In genomic region chr8:124732828-124733227, GRCm38 (mm10) we compare ENCODE assay signal across 19 mouse cellular contexts. TPM values are rescaled to one million over a fixed set of nuclear protein-coding genes. Genes with fewer than 3 reads are reported as not detected.
DNase-seq lines count a peak whose midpoint lies in the region; ATAC-seq and TF ChIP-seq lines count a peak whose summit lies in the region.
"Had no signal": no experiment of that assay in that cellular context is flagged by ENCODE, and none has a peak within 500 bp of the region (broad histone marks: within the 10 kb centered on the region; RNA-seq: fewer than 3 reads in every experiment).

No protein-coding gene starts in this region.

- peak; percentile 19; the same call in 1 of the 2 replicates for ATAC-seq in hindbrain, postnatal 0 days
- ATAC-seq in hindbrain, embryonic 14.5 days (ENCODE audit: low FRiP score): no peak
- peak; percentile 79 for ATAC-seq in granulocyte monocyte progenitor cell, adult 5-6 weeks (replicated peaks; ENCODE audit: poor library complexity, severe bottlenecking)
- ATAC-seq in megakaryocyte progenitor cell, adult 5-6 weeks (replicated peaks; ENCODE audit: poor library complexity): peak; percentile 80
- ATAC-seq: activated CD4-positive, CD25-positive, alpha-beta regulatory T cell, adult 4 months; forebrain, embryonic 15.5 days; Patski had no signal

- no peak for DNase-seq in hindbrain, postnatal 0 days (ENCODE audit: low spot score)
- no peak for DNase-seq in hindbrain, embryonic 14.5 days (ENCODE audit: low spot score)
- DNase-seq in layer of hippocampus, postnatal 10 days (ENCODE audit: low spot score in 2 of 2): no peak
- no peak for DNase-seq in urinary bladder, postnatal 25 days (ENCODE audit: low spot score)
- DNase-seq: cerebellum, adult 2 months; embryo, embryonic 11 days; gastrocnemius, postnatal 14 days; heart, postnatal 4 days had no signal

- H3K27me3 ChIP-seq in hindbrain, postnatal 0 days (ENCODE audit: insufficient read depth, low read length): no peaks in the 10 kb centered on the region
- H3K27me3 ChIP-seq in hindbrain, embryonic 14.5 days (ENCODE audit: control insufficient read depth, insufficient read depth, low read length): no peaks in the 10 kb centered on the region
- H3K27me3 ChIP-seq: CH12.LX; embryonic facial prominence, embryonic 15.5 days; forebrain, embryonic 15.5 days; heart, embryonic 13.5 days; hindbrain, embryonic 13.5 days; Patski had no signal

- no peak for TF ChIP-seq CTCF in hindbrain, postnatal 0 days (IDR thresholded peaks at IDR 0.05; ENCODE audit: low read depth)

- H3K9me3 ChIP-seq in hindbrain, postnatal 0 days (ENCODE audit: low read length): no peaks in the 10 kb centered on the region
- no peaks in the 10 kb centered on the region for H3K9me3 ChIP-seq in hindbrain, embryonic 14.5 days (ENCODE audit: control insufficient read depth, low read length)
- H3K9me3 ChIP-seq: embryonic facial prominence, embryonic 15.5 days; forebrain, embryonic 15.5 days; heart, embryonic 13.5 days; hindbrain, embryonic 13.5 days had no signal

- H3K4me1 ChIP-seq in hindbrain, postnatal 0 days (ENCODE audit: insufficient read depth, low read length): no peaks in the 10 kb centered on the region
- no peaks in the 10 kb centered on the region for H3K4me1 ChIP-seq in hindbrain, embryonic 14.5 days (replicated peaks; ENCODE audit: control insufficient read depth, insufficient read depth, low read length)
- no peaks in the 10 kb centered on the region for H3K4me1 ChIP-seq in brown adipose tissue, adult 24 weeks (ENCODE audit: control insufficient read depth, insufficient read depth, insufficient read length, low read length)
- H3K4me1 ChIP-seq: embryonic facial prominence, embryonic 15.5 days; forebrain, embryonic 15.5 days; hindbrain, embryonic 13.5 days had no signal

- H3K36me3 ChIP-seq in hindbrain, postnatal 0 days (ENCODE audit: insufficient read depth, low read length): peaks cover 63% of the 10 kb centered on the region
- peaks cover 74% of the 10 kb centered on the region for H3K36me3 ChIP-seq in hindbrain, embryonic 14.5 days (replicated peaks; ENCODE audit: control insufficient read depth, insufficient read depth)

- H3K4me3 ChIP-seq in hindbrain, postnatal 0 days (ENCODE audit: low read length): no peak overlapping the region
- no peak overlapping the region for H3K4me3 ChIP-seq in hindbrain, embryonic 14.5 days (replicated peaks; ENCODE audit: low read length)
- peak overlapping the region; percentile 24 for H3K4me3 ChIP-seq in brown adipose tissue, adult 24 weeks (ENCODE audit: insufficient read depth, low read depth, low read length)
- H3K4me3 ChIP-seq: embryonic facial prominence, embryonic 15.5 days; erythroblast, embryonic 14.5 days; forebrain, embryonic 15.5 days; heart, embryonic 13.5 days; hindbrain, embryonic 13.5 days had no signal

- no peak overlapping the region for H3K4me2 ChIP-seq in hindbrain, postnatal 0 days (ENCODE audit: low read depth, low read length)
- no peak overlapping the region for H3K4me2 ChIP-seq in hindbrain, embryonic 14.5 days (replicated peaks)
- H3K4me2 ChIP-seq: embryonic facial prominence, embryonic 15.5 days; forebrain, embryonic 15.5 days; heart, embryonic 13.5 days; hindbrain, embryonic 13.5 days had no signal

- no peak overlapping the region for H3K9ac ChIP-seq in hindbrain, postnatal 0 days (replicated peaks; ENCODE audit: low read length)
- H3K9ac ChIP-seq in hindbrain, embryonic 14.5 days: no peak overlapping the region
- H3K9ac ChIP-seq: embryonic facial prominence, embryonic 15.5 days; forebrain, embryonic 15.5 days; heart, embryonic 13.5 days; hindbrain, embryonic 13.5 days had no signal

- no peak overlapping the region for H3K27ac ChIP-seq in hindbrain, postnatal 0 days
- H3K27ac ChIP-seq in hindbrain, embryonic 14.5 days: no peak overlapping the region
- peak overlapping the region; percentile 89 for H3K27ac ChIP-seq in brown adipose tissue, adult 24 weeks (replicated peaks; ENCODE audit: low read depth, low read length)
- H3K27ac ChIP-seq: embryonic facial prominence, embryonic 15.5 days; forebrain, embryonic 15.5 days; heart, embryonic 13.5 days; hindbrain, embryonic 13.5 days had no signal

- WGBS in hindbrain, postnatal 0 days: 92% methylated on average over 8 of the region's 8 CpGs
- 91% methylated on average over 8 of the region's 8 CpGs for WGBS in hindbrain, embryonic 14.5 days

RNA-seq across cellular contexts. Expression of gene Arv1, which starts 10.9 kb away (rescaled TPM):
- total RNA-seq in hindbrain, postnatal 0 days (2014; rRNA removed): 11.1 and 17.5 TPM in 2 replicates
- 31.5 and 33.5 TPM in 2 replicates for polyA plus RNA-seq in hindbrain, postnatal 0 days (2015; fragmentation: Nextera tagmentation; extraction: Ambion mirVana)
- 32.0 and 32.7 TPM in 2 replicates for polyA plus RNA-seq in hindbrain, embryonic 14.5 days (2014; fragmentation: Nextera tagmentation; extraction: Ambion mirVana)
- 5.6 and 9.2 TPM in 2 replicates for polyA plus RNA-seq in brown adipose tissue, adult 24 weeks (2012; ENCODE audit: insufficient read depth, insufficient read length, missing spikeins)
- 7.8 and 18.3 TPM in 2 replicates for total RNA-seq in granulocyte monocyte progenitor cell, adult 5-6 weeks (2014; fragmentation: Nextera tagmentation)
- total RNA-seq in granulocyte monocyte progenitor cell, adult 5-6 weeks (2017): 5.4 and 5.7 TPM in 2 replicates
- 10.1 and 13.3 TPM in 2 replicates for total RNA-seq in megakaryocyte progenitor cell, adult 5-6 weeks (2015)
- 4.0 and 5.8 TPM in 2 replicates for total RNA-seq in megakaryocyte progenitor cell, adult 5-6 weeks (2017)
- total RNA-seq in layer of hippocampus, postnatal 10 days (2021): 10 to 100 TPM; 15.6 to 20.2 TPM

RNA-seq across cellular contexts. Expression of gene Ttc13, which starts 11.0 kb away (rescaled TPM):
- total RNA-seq in hindbrain, postnatal 0 days (2014; rRNA removed): 63.1 and 64.2 TPM in 2 replicates
- polyA plus RNA-seq in hindbrain, postnatal 0 days (2015; fragmentation: Nextera tagmentation; extraction: Ambion mirVana): 57.5 and 58.6 TPM in 2 replicates
- 71.1 and 74.3 TPM in 2 replicates for polyA plus RNA-seq in hindbrain, embryonic 14.5 days (2014; fragmentation: Nextera tagmentation; extraction: Ambion mirVana)
- 13.4 and 18.6 TPM in 2 replicates for polyA plus RNA-seq in brown adipose tissue, adult 24 weeks (2012; ENCODE audit: insufficient read depth, insufficient read length, missing spikeins)
- total RNA-seq in granulocyte monocyte progenitor cell, adult 5-6 weeks (2014; fragmentation: Nextera tagmentation): 44.3 and 46.4 TPM in 2 replicates
- total RNA-seq in granulocyte monocyte progenitor cell, adult 5-6 weeks (2017): 53.3 and 56.4 TPM in 2 replicates
- 49.9 and 51.7 TPM in 2 replicates for total RNA-seq in megakaryocyte progenitor cell, adult 5-6 weeks (2015)
- total RNA-seq in megakaryocyte progenitor cell, adult 5-6 weeks (2017): 52.1 and 52.3 TPM in 2 replicates
- 10 to 100 TPM; 59.3 to 61.0 TPM for total RNA-seq in layer of hippocampus, postnatal 10 days (2021)

RNA-seq across cellular contexts. Expression of gene Fam89a, which starts 18.8 kb away (rescaled TPM):
- total RNA-seq in hindbrain, postnatal 0 days (2014; rRNA removed): 0.25 TPM in 1 of 2 replicates, not detected in the other
- 0.45 and 0.87 TPM in 2 replicates for polyA plus RNA-seq in hindbrain, postnatal 0 days (2015; fragmentation: Nextera tagmentation; extraction: Ambion mirVana)
- polyA plus RNA-seq in hindbrain, embryonic 14.5 days (2014; fragmentation: Nextera tagmentation; extraction: Ambion mirVana): 1.0 and 1.2 TPM in 2 replicates
- 0.83 and 1.5 TPM in 2 replicates for polyA plus RNA-seq in brown adipose tissue, adult 24 weeks (2012; ENCODE audit: insufficient read depth, insufficient read length, missing spikeins)
- total RNA-seq in granulocyte monocyte progenitor cell, adult 5-6 weeks (2014; fragmentation: Nextera tagmentation): not detected in 2 replicates
- not detected in 2 replicates for total RNA-seq in granulocyte monocyte progenitor cell, adult 5-6 weeks (2017)
- total RNA-seq in megakaryocyte progenitor cell, adult 5-6 weeks (2015): not detected in 2 replicates
- not detected in 2 replicates for total RNA-seq in megakaryocyte progenitor cell, adult 5-6 weeks (2017)
- under 1 TPM; 0.25 to 0.37 TPM for total RNA-seq in layer of hippocampus, postnatal 10 days (2021)
- polyA plus RNA-seq: erythroblast, embryonic 14.5 days had no signal
